Mouse (Mus musculus) ovary, postnatal 10 days (tissue): Measurements from ENCODE around the gene Mbd4.
"Not testable (repeated sequence)": the region's sequence is repeated elsewhere in the genome, so short reads cannot be mapped to it uniquely, and the experiment has no call there.

ENCODE experiments used
- DNase-seq: peaks from one replicate; pipeline ENCODE4 v3.0.0; 2022; ENCODE audit warnings: low spot score

Mbd4 gene

GRCm38 (mm10) chr6:115853091-115853813 is at the start of gene Mbd4, which contains the start of gene Ift122:
Gene Mbd4, minus strand, starts transcription at chr6:115853371.
Gene Ift122, plus strand, starts transcription at chr6:115853470.
- peak; percentile 95 for DNase-seq

DNA sequence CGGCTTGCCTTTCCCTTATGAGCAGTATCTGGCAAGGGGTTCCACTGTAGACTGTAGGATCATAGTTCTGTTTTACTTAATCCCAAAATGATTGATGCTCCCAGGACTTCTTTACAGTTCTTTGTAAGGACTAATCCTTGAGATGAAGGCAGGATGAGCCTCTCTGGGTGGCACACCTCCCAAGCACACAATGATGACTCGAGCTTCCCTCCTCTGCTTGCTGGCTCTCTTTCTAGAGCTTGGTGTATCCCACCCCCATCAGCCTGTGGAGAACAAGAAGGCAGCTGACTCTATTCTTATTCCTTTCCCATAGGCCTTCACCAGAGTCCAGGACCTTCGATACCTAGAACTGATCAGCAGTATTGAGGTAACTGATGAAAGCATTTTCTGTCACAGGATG is 49.4 kb upstream of the Mbd4 start:
- no peak for DNase-seq

DNA sequence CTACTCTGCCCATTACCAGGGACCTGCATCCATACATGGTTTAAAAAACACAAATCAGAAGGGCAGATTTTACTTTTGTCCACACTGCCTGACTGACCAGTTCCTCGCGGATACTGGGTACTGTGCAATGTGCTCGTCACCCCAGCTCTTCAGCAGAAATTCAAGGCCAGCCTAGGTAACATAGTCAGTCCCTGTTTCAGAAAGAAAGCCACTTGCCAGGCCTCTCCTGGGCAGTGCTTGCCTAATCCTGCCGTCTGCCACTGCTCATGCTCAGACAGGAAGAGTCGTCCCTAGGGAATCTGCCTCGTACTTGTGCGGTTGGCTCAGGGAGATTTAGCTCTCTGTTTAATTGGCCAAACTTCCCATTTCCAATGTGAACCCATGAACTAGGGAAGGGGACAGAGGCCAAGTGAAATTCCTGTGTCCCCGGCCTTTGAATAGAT is 48.3 kb upstream of the Mbd4 start:
- no peak for DNase-seq

DNA sequence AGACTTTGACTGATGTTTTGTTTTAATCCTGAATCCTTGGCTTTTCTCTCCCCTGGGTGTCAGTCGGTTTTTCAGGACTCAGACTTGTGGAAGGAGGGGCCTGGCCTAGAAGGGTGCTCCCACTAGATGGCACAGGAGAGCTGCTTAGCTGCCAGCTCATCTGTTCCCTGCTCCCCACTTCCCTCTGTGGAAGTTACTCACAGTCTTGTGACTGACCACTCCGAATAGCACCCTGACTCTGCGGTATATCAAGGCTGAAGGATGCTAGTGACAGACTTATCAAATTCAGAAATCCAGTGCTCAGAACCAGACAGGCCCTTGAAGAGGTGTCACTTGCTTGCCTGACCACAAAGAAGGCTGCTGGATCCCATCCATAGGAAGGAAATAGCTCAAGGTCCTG is 47.9 kb upstream of the Mbd4 start:
- DNase-seq = no peak

DNA sequence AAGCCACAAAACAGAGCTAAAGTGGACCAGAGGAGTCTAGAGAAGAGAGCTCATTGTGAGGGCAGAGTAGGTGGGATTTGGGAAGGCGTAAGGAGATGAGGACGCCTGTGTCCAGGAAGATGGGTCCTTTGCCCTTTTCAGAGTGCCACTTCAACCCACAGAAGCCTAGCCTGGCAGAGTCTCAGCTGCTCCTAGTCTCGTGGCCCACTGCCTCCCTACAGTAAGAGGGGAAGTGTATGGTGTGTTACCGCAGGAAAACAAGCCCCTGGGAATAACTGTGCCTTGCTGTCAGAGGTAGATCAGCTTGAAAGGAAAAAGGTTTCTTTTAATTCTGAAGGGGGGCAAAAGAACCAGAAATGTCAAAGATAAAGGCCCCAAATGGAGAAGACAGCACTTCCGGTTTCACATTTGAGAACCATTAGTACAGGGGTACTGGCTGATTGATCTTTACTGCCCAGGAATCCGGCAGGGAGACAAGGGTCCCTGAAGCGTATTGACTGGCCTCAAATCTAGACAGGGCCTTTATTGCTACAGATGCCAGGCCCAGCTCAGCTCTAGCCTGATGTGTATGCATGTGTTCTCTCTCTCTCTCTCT is 44.9 kb upstream of the Mbd4 start:
- no peak for DNase-seq

DNA sequence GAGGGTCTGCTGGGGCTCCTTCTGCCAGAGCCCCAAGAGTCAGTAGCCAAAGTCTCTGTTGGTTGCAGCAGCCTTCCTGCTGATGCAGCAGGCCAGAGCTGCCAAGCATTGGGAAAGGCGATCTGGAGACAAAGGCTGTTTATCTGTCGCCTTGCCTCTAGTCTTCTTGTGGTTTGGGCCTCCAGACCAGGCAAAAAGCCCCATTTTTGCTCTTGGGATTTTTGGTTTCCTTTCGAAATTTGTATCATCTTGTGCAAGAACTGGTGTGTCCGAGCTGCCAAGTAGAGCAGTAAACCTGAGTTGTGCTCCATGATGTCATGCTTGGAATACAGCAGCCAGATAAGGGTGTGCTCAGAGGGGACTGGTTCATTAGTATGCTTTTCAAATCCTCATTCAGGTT is 43.9 kb upstream of the Mbd4 start:
- DNase-seq = no peak

GRCm38 (mm10) chr6:115896346-115896745 is 43.2 kb upstream of the Mbd4 start:
- DNase-seq = no peak

GRCm38 (mm10) chr6:115892363-115892762 is 39.2 kb upstream of the Mbd4 start:
- no peak for DNase-seq

DNA sequence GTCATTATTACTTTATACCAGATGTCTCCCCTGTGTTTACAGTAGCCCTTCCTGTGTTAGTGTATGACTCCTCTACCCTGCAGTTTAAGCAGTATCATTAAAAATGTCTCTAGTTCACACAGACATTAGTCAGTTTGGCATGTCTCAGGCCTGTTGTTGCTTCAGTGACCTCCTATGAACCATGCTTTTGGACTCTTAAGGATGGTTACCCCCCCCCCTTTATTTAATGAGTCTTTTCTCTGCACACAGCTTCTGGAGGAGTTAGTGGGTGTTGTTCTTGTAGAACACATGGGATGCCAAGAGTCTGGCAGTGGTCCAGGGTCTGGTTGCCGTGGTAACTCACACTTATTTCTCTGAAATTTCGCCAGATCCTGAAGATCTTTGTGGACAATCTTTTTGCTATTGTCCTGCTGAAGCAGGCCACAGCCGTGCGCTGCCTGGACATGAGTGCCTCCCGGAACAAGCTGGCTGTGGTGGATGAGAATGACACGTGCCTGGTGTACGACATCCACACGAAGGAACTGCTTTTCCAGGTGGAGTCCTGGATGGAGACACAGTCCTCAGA is 38.4 kb upstream of the Mbd4 start:
- peak; percentile 38 for DNase-seq

GRCm38 (mm10) chr6:115891061-115891460 is 37.9 kb upstream of the Mbd4 start:
- no peak for DNase-seq

DNA sequence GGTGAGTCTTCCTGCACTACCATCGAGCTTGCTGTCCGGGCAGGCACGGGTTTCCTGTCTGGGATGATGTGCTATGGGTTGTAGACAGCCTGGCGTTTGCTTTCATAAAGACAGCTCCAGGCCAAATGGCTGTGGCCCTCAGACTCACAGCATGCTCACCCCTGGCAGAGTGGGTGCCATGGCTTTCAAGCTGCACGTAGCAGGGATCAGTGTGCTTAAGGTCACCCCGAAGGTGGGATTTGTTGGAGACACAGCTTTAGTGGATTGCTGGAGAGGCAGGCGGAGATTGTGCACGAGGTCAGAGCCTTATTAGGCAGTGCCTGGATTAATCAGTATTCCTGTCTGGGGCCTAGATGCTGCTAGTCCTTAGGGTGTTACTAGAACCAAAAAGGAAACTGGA is 37.4 kb upstream of the Mbd4 start:
- DNase-seq = no peak

- DNase-seq = no peak
Measured at GRCm38 (mm10) chr6:115888296-115888695, 35.1 kb upstream of the Mbd4 start.

DNA sequence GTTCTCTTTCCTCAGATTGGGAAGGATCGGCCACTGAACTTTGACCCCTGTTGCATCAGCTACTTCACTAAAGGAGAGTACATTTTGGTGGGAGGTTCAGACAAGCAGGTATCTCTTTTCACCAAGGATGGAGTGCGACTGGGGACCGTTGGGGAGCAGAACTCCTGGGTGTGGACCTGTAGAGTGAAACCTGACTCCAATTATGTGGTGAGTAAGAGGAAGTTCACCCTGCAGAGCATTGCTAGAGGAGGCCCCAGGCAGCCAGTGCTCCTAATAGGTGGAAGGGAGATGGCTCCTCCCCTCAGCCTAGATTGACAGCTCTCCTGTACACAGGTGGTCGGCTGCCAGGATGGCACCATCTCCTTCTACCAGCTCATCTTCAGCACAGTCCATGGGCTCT is 33.7 kb upstream of the Mbd4 start:
- no peak for DNase-seq

- no peak for DNase-seq
Measured at GRCm38 (mm10) chr6:115884018-115884417, 30.8 kb upstream of the Mbd4 start.

DNA sequence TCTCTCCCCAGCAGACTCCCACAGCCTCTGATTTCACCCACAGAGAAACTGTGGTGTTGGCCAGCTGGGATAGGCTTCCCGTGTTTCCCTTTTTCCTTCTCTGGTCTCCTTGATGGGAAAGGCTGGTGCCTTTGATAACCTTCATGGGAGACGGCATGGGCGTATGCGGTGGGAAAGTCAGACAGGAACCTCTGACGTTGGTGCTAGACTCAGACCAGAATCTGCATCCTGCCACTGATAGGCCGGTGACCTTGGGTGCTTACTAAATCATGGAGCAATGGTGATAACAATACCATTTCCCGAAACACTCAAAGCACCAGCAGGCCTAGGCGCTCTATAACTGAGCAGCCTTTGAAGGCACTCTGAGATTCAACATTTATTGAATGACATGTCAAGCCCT is 27.6 kb upstream of the Mbd4 start:
- no peak for DNase-seq

- DNase-seq = no peak
Measured at GRCm38 (mm10) chr6:115879736-115880135, 26.6 kb upstream of the Mbd4 start.

DNA sequence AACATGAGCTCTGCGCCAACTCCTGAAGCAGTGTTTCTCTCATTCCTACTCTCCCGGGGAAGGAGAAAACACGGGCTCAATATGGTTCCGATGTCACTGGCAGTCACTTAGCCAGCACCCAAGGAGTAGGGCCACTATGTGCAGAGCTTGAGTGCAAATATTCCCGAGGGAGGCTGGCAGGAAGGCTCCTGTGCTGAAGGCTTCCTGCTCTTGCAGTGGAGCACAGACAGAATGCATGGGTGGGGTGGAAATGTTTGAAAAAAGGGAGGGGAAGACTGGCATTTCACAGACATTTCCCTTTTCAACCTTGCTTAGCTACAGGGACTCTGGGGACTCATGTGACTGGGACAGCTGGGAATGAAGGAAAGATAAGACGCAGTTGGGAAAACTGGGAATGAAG is 25.5 kb upstream of the Mbd4 start:
- no peak for DNase-seq

DNA sequence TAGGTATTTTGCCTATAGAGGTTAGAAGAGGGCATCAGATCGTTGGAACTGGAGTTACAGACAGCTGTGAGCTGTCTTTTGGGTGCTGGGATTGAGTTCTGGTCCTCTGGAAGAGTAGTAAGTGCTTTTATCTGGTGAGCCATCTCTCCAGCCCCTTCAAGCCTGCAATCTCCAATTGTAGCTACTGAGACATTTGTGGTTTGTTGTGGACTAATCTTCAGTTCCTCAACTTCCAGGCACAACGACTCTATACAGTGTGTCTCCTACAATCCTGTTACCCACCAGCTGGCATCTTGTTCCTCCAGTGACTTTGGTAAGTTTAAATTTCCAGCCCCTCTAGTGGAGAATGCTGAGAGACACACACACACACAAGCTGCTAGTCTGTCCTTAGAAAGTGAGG is 24.1 kb upstream of the Mbd4 start:
- DNase-seq = no peak

- not testable (repeated sequence) for DNase-seq
Measured at GRCm38 (mm10) chr6:115871318-115871717, 18.1 kb upstream of the Mbd4 start.

- DNase-seq = not testable (repeated sequence)
Measured at GRCm38 (mm10) chr6:115867157-115867556, 14.0 kb upstream of the Mbd4 start.

GRCm38 (mm10) chr6:115865246-115865645 is 12.1 kb upstream of the Mbd4 start:
- no peak for DNase-seq

DNA sequence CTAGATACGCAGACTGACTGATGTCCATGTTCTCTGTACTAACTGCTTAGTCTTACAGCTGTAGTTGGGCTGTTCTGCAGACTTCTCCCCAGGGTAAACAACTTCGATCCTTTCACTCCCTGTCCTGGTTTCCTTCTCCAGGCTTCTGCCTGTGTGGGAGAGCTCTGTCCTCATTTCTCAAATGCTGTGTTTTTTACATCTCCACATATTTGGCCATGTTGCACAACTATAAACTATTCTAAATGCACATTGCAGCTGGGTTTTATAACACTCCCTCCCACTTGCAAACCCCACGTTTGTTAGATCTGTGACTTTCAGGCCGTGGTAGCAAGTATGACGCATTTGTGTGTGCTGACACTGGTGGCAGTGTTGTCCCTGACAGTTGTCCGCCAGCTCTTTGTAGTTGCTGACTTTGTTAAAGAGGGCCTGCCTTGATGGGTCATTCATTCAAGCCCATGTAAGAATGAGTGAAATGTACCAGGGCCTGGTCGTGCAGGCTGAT is 10.2 kb upstream of the Mbd4 start:
- no peak for DNase-seq

- no peak for DNase-seq
Measured at GRCm38 (mm10) chr6:115860027-115860556, 6.9 kb upstream of the Mbd4 start.
